Mouse (Mus musculus): ENCODE measurements around the gene Tenm3. TPM values are rescaled to one million over a fixed set of nuclear protein-coding genes. Genes with fewer than 3 reads are reported as not detected.

The Tenm3 gene
- polyA plus RNA-seq, 1 experiment from 2014 or later, result 48.6 TPM

DNA sequence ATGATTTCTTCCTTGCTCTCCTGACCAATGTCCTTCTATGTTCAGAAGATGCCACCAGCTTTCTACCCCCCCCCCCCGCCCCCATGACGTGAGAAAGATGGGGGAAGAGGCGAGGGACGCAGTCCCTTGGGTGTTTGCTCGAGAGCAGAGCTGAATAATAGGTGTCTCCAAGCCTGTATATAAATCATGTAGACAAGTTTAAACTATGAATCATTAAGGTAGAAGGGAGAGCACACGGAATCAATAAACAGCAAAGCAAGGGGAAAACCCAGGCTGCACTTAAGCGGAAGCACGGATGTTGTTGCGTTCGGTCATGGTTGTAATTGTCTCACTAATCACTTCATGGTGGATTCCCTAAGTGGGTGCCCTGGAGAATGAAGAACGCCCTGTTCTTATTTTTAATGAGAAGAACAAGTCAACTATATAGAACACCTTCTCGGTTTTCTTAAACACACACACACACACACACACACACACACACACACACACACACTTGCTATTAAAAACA is 638.9 kb downstream of the Tenm3 start:
- ATAC-seq (ENCODE audit: low read depth), result peak; percentile 62; the same call in 1 of the 2 replicates
- Histone ChIP-seq H3K9me3 (ENCODE audit: control insufficient read depth, low read length) (no peaks in the 10 kb centered on the region), H3K9ac (ENCODE audit: low read depth, low read length) (no peak overlapping the region), H3K4me1 (ENCODE audit: control insufficient read depth, insufficient read depth, low read length) (no peaks in the 10 kb centered on the region), H3K27ac (replicated peaks; ENCODE audit: low read depth, low read length) (no peak overlapping the region), H3K36me3 (ENCODE audit: control insufficient read depth, insufficient read depth, low read length) (no peaks in the 10 kb centered on the region), H3K4me3 (ENCODE audit: low read depth, low read length) (no peak overlapping the region), H3K4me2 (ENCODE audit: low read depth, low read length) (no peak overlapping the region), H3K27me3 (replicated peaks; ENCODE audit: control insufficient read depth, insufficient read depth, low read length) (no peaks in the 10 kb centered on the region)
- 59% methylated on average over 12 of the region's 12 CpGs for whole genome bisulfite sequencing
- peak; percentile 51 for DNase-seq (ENCODE audit: low spot score)

DNA sequence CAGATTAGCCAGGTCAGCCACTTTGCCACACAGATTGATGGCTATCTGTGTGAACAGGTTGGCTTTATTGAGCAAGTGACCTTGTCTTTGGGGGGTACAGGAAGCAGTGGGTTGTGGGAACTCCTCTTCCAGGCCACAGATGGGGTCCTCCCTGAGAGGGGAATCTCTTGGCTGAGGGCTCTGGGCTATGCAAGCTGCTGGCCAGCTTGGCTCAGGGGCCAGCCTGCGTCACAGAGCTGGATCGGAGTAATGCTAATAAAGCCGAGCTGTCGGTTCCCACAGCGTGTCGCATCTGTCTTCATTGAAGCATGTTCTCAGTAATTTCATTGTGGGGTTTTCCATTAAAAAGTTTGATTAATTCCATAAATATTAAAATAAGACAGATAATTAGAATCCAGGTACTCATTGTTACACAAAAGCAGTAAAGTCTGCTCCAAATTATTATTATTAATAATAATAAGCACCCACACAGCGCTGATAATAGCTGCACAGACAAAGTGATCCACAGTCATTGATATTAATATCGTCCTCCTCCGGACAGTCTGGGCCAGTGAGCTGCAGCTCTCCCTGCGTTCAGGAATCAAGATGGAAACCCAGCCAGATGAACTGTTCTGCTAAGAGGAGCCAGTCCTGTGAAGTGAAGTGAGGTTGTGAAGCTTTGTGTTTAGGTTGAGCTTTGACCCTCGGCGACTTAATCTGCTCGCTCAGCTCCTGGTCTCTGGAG is 639.5 kb downstream of the Tenm3 start:
- WGBS, result 68% methylated on average over 13 of the region's 13 CpGs
- DNase-seq (ENCODE audit: low spot score), result no peak

GRCm38 (mm10) chr8:48203611-48204010 is 640.1 kb downstream of the Tenm3 start:
- DNase-seq (ENCODE audit: low spot score) (no peak), ATAC-seq (ENCODE audit: low read depth) (no peak)
- no peak overlapping the region for H3K27ac ChIP-seq (replicated peaks; ENCODE audit: low read depth, low read length)
- no peak overlapping the region for H3K4me3 ChIP-seq (ENCODE audit: low read depth, low read length)
- H3K27me3 ChIP-seq (replicated peaks; ENCODE audit: control insufficient read depth, insufficient read depth, low read length), result no peaks in the 10 kb centered on the region
- WGBS, result 69% methylated on average over 9 of the region's 9 CpGs
- H3K4me2 ChIP-seq (ENCODE audit: low read depth, low read length), result no peak overlapping the region
- no peaks in the 10 kb centered on the region for H3K36me3 ChIP-seq (ENCODE audit: control insufficient read depth, insufficient read depth, low read length)
- H3K9ac ChIP-seq (ENCODE audit: low read depth, low read length), result no peak overlapping the region
- no peaks in the 10 kb centered on the region for H3K9me3 ChIP-seq (ENCODE audit: control insufficient read depth, low read length)
- no peaks in the 10 kb centered on the region for H3K4me1 ChIP-seq (ENCODE audit: control insufficient read depth, insufficient read depth, low read length)

More for the DNA sequence above, 639.5 kb downstream of the Tenm3 start:
- no peaks in the 10 kb centered on the region for H3K27me3 ChIP-seq (replicated peaks; ENCODE audit: control insufficient read depth, insufficient read depth, low read length)
- ATAC-seq (ENCODE audit: low read depth), result no peak
- no peak overlapping the region for H3K4me2 ChIP-seq (ENCODE audit: low read depth, low read length)
- no peaks in the 10 kb centered on the region for H3K36me3 ChIP-seq (ENCODE audit: control insufficient read depth, insufficient read depth, low read length)
- no peak overlapping the region for H3K4me3 ChIP-seq (ENCODE audit: low read depth, low read length)
- H3K4me1 ChIP-seq (ENCODE audit: control insufficient read depth, insufficient read depth, low read length), result no peaks in the 10 kb centered on the region
- H3K9ac ChIP-seq (ENCODE audit: low read depth, low read length), result no peak overlapping the region
- H3K9me3 ChIP-seq (ENCODE audit: control insufficient read depth, low read length), result no peaks in the 10 kb centered on the region
- no peak overlapping the region for H3K27ac ChIP-seq (replicated peaks; ENCODE audit: low read depth, low read length)

DNA sequence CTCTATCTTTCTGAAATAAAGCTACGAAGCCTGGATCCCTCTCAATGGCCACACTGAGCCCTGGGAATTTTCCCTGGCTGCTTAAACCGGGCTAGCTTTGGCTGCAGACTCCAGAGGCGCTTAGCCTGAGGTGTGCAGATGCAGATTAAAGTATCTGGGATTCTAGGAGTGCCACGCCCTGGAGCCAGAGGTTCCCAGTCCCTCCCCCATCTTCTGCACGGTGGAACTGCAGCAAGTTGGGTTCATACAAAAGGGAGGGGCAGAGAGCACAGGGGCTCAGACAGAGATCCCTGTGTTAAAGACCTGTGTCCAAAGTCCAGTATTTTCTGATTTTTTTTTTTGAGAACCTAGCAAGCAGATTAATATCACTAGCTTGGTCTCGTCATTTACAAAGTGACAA is 640.6 kb downstream of the Tenm3 start:
- DNase-seq (ENCODE audit: low spot score) (no peak), ATAC-seq (ENCODE audit: low read depth) (no peak; the same call in 1 of the 2 replicates)
- Histone ChIP-seq H3K36me3 (ENCODE audit: control insufficient read depth, insufficient read depth, low read length) (no peaks in the 10 kb centered on the region), H3K4me2 (ENCODE audit: low read depth, low read length) (no peak overlapping the region), H3K9me3 (ENCODE audit: control insufficient read depth, low read length) (no peaks in the 10 kb centered on the region), H3K27ac (replicated peaks; ENCODE audit: low read depth, low read length) (no peak overlapping the region), H3K4me1 (ENCODE audit: control insufficient read depth, insufficient read depth, low read length) (no peaks in the 10 kb centered on the region), H3K27me3 (replicated peaks; ENCODE audit: control insufficient read depth, insufficient read depth, low read length) (no peaks in the 10 kb centered on the region), H3K4me3 (ENCODE audit: low read depth, low read length) (no peak overlapping the region), H3K9ac (ENCODE audit: low read depth, low read length) (no peak overlapping the region)
- 43% methylated on average over 6 of the region's 6 CpGs for WGBS

DNA sequence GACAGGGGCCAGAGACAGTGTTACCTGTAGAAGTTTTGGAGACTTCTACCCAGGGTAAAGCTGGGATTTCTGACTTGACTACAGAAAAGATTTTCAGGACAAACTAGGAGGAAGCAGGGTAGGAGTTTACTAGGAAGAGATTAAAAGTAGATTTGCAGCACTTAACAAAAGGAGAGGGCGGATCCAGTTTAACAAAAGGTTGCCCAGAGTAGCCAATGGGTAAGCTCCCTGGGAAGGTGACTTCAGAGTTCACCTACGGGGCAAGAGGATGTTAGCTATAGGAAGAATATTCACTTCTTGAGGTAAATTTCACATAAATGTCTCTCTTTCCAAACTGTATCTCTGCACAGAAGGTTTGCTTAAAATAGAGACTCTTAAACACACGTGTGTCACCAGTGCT is 641.1 kb downstream of the Tenm3 start:
- no peak overlapping the region for H3K27ac ChIP-seq (replicated peaks; ENCODE audit: low read depth, low read length)
- no peak overlapping the region for H3K4me3 ChIP-seq (ENCODE audit: low read depth, low read length)
- H3K9ac ChIP-seq (ENCODE audit: low read depth, low read length), result no peak overlapping the region
- H3K9me3 ChIP-seq (ENCODE audit: control insufficient read depth, low read length), result no peaks in the 10 kb centered on the region
- ATAC-seq (ENCODE audit: low read depth), result peak; percentile 65; the same call in 1 of the 2 replicates
- H3K4me1 ChIP-seq (ENCODE audit: control insufficient read depth, insufficient read depth, low read length), result no peaks in the 10 kb centered on the region
- H3K4me2 ChIP-seq (ENCODE audit: low read depth, low read length), result no peak overlapping the region
- no peaks in the 10 kb centered on the region for H3K36me3 ChIP-seq (ENCODE audit: control insufficient read depth, insufficient read depth, low read length)
- 69% methylated on average over 3 of the region's 3 CpGs for WGBS
- no peak for DNase-seq (ENCODE audit: low spot score)
- no peaks in the 10 kb centered on the region for H3K27me3 ChIP-seq (replicated peaks; ENCODE audit: control insufficient read depth, insufficient read depth, low read length)

- no peak for DNase-seq (ENCODE audit: low spot score)
- no peaks in the 10 kb centered on the region for H3K27me3 ChIP-seq (replicated peaks; ENCODE audit: control insufficient read depth, insufficient read depth, low read length)
- H3K4me3 ChIP-seq (ENCODE audit: low read depth, low read length), result no peak overlapping the region
- no peak for ATAC-seq (ENCODE audit: low read depth)
- no peaks in the 10 kb centered on the region for H3K36me3 ChIP-seq (ENCODE audit: control insufficient read depth, insufficient read depth, low read length)
- no peaks in the 10 kb centered on the region for H3K4me1 ChIP-seq (ENCODE audit: control insufficient read depth, insufficient read depth, low read length)
- WGBS, result 94% methylated on average over 9 of the region's 9 CpGs
- no peak overlapping the region for H3K9ac ChIP-seq (ENCODE audit: low read depth, low read length)
- no peak overlapping the region for H3K27ac ChIP-seq (replicated peaks; ENCODE audit: low read depth, low read length)
- H3K4me2 ChIP-seq (ENCODE audit: low read depth, low read length), result no peak overlapping the region
- no peaks in the 10 kb centered on the region for H3K9me3 ChIP-seq (ENCODE audit: control insufficient read depth, low read length)
Measured at GRCm38 (mm10) chr8:48199171-48199570, 644.6 kb downstream of the Tenm3 start.

- no peak overlapping the region for H3K9ac ChIP-seq (ENCODE audit: low read depth, low read length)
- DNase-seq (ENCODE audit: low spot score) (no peak), ATAC-seq (ENCODE audit: low read depth) (no peak)
- H3K27me3 ChIP-seq (replicated peaks; ENCODE audit: control insufficient read depth, insufficient read depth, low read length), result no peaks in the 10 kb centered on the region
- H3K4me1 ChIP-seq (ENCODE audit: control insufficient read depth, insufficient read depth, low read length), result no peaks in the 10 kb centered on the region
- no peak overlapping the region for H3K27ac ChIP-seq (replicated peaks; ENCODE audit: low read depth, low read length)
- no peaks in the 10 kb centered on the region for H3K9me3 ChIP-seq (ENCODE audit: control insufficient read depth, low read length)
- no peaks in the 10 kb centered on the region for H3K36me3 ChIP-seq (ENCODE audit: control insufficient read depth, insufficient read depth, low read length)
- H3K4me2 ChIP-seq (ENCODE audit: low read depth, low read length), result no peak overlapping the region
- no peak overlapping the region for H3K4me3 ChIP-seq (ENCODE audit: low read depth, low read length)
- WGBS, result 93% methylated on average over 9 of the region's 9 CpGs
Measured at GRCm38 (mm10) chr8:48195971-48196370, 647.8 kb downstream of the Tenm3 start.

DNA sequence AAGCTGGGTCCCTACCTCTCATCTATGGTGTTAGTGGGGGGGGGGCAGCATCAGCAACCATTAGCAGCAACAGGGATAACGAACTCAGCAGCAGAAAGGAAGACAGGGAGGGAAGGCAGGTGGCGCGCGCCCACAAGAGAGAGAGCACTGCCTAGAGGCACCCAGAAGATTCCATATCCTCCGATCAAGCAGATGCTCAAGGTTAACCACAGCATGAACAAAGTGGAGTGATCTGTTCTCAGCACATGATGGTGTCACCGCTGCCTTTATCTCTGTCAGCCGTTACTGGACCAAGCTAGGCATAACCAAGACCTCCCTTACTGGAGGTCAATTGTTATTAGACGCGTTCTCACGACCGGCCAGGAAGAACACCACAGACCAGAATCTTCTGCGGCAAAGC is 655.2 kb downstream of the Tenm3 start:
- WGBS, result 97% methylated on average over 11 of the region's 12 CpGs

GRCm38 (mm10) chr8:48183758-48184157 is 660.0 kb downstream of the Tenm3 start:
- Histone ChIP-seq H3K27me3 (replicated peaks; ENCODE audit: control insufficient read depth, insufficient read depth, low read length) (no peaks in the 10 kb centered on the region), H3K4me1 (ENCODE audit: control insufficient read depth, insufficient read depth, low read length) (no peaks in the 10 kb centered on the region), H3K4me3 (ENCODE audit: low read depth, low read length) (no peak overlapping the region), H3K9ac (ENCODE audit: low read depth, low read length) (no peak overlapping the region), H3K4me2 (ENCODE audit: low read depth, low read length) (no peak overlapping the region), H3K9me3 (ENCODE audit: control insufficient read depth, low read length) (peaks cover 4% of the 10 kb centered on the region; the same call in 1 of the 2 replicates), H3K36me3 (ENCODE audit: control insufficient read depth, insufficient read depth, low read length) (no peaks in the 10 kb centered on the region), H3K27ac (replicated peaks; ENCODE audit: low read depth, low read length) (no peak overlapping the region)
- WGBS, result 83% methylated on average over 7 of the region's 7 CpGs
- no peak for ATAC-seq (ENCODE audit: low read depth)
- no peak for DNase-seq (ENCODE audit: low spot score)

More for the DNA sequence above, 655.2 kb downstream of the Tenm3 start:
- Histone ChIP-seq H3K4me2 (ENCODE audit: low read depth, low read length) (no peak overlapping the region), H3K36me3 (ENCODE audit: control insufficient read depth, insufficient read depth, low read length) (no peaks in the 10 kb centered on the region), H3K9ac (ENCODE audit: low read depth, low read length) (no peak overlapping the region), H3K4me1 (ENCODE audit: control insufficient read depth, insufficient read depth, low read length) (no peaks in the 10 kb centered on the region), H3K9me3 (ENCODE audit: control insufficient read depth, low read length) (no peaks in the 10 kb centered on the region), H3K4me3 (ENCODE audit: low read depth, low read length) (no peak overlapping the region), H3K27me3 (replicated peaks; ENCODE audit: control insufficient read depth, insufficient read depth, low read length) (no peaks in the 10 kb centered on the region), H3K27ac (replicated peaks; ENCODE audit: low read depth, low read length) (no peak overlapping the region)
- ATAC-seq (ENCODE audit: low read depth) (no peak), DNase-seq (ENCODE audit: low spot score) (no peak)
